Mouse (Mus musculus): ENCODE results near the gene Ablim1. TPM values are rescaled to one million over a fixed set of nuclear protein-coding genes. Genes with fewer than 3 reads are reported as not detected.

Ablim1 gene
- polyA plus RNA-seq, 1 experiment from 2014 or later = 16.4 TPM

DNA sequence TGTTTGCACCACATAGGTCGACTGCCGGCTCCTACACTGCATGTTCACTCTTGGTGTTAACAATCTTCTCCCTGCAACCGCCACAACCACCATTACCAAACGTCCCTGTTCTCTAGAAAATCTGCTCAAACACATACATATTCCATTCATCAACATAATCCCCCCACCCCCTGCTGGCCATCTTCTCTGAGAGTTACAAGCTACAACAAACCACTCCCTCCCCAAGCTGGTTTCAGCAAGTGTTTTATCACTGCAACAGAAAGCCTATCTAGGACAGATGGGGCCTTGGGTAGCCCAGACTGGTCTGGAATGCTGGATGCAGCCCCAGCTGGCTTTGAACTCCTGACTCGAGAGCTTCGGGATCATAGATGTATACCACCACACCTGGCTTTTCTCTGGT lies 42.5 kb upstream of the Ablim1 start:
- Histone ChIP-seq H3K4me3 (no peak overlapping the region), H3K27me3 (ENCODE audit: low read depth, poor library complexity, severe bottlenecking) (no peaks in the 10 kb centered on the region), H3K4me1 (peaks cover 27% of the 10 kb centered on the region), H3K27ac (no peak overlapping the region), H3K9me3 (replicated peaks) (no peaks in the 10 kb centered on the region), H3K36me3 (peaks cover 9% of the 10 kb centered on the region; the same call in 1 of the 2 replicates)
- DNase-seq (ENCODE audit: low spot score) = no peak
- 90% methylated on average over 6 of the region's 6 CpGs for WGBS

DNA sequence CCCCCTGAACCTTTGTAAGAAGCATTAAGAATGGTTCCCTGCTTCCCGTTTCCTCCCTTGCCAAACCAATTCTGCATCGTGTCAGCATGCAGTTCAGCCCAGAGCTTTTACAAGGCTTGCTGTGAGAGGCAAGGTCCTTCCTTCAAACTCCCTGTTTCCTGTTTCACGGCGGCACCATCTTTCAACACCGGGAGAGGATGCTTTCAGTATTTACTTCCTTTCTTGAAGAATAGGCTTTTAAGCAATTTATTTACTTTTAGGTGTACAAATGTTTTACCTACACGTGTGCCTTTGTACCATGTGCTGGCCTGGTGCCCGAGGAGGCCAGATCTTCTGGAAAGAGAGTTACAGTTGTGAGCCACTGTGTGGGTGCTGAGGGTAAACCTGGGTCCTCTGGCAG lies 41.6 kb upstream of the Ablim1 start:
- peak overlapping the region; percentile 68; the same call in 1 of the 2 replicates for H3K27ac ChIP-seq
- 87% methylated on average over 7 of the region's 7 CpGs for WGBS

DNA sequence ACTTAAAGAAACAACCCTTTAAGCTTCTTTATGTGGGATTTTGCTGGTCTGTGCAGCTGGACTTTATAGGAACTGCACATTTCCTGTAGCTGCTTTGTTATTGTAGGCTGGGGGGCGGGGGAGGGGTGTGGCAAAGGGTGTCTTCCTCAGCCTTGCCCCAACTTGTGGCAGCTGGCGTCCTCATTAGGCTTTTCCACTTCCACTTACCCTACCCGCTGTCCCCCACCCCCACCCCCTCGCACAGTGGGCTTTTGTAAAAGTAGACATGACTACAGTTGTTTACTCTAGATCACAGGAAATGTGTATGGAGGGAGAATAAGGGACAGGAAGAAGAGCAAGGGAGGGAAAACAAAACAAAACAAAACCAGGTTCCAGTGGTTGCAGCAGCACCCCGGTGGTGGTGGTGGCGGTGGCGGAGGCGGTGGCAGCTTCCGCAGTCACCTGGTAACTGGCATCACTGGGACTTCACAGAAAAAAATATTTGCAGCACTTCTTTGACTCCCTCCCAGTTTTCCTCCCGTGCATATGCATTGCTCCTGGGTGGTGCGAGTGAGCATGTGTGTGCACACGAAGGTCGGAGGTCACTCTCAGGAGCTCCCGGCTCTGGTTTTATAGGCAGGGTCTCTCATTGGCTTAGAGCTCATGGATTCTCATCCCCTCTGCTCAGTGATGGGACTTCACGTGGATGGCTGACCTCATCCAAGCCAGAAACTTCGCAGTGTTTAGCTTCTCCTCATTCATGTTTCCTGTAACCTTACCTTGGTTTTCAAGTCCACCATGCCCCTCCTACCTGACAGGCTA lies 40.9 kb upstream of the Ablim1 start:
- Histone ChIP-seq H3K27ac (peak overlapping the region; percentile 68), H3K4me1 (peaks cover 27% of the 10 kb centered on the region), H3K9me3 (replicated peaks) (no peaks in the 10 kb centered on the region), H3K36me3 (peaks cover 9% of the 10 kb centered on the region; the same call in 1 of the 2 replicates), H3K4me3 (no peak overlapping the region), H3K27me3 (ENCODE audit: low read depth, poor library complexity, severe bottlenecking) (no peaks in the 10 kb centered on the region)
- no peak for DNase-seq (ENCODE audit: low spot score)
- 79% methylated on average over 16 of the region's 16 CpGs for WGBS

More for the DNA sequence above, 41.6 kb upstream of the Ablim1 start:
- Histone ChIP-seq H3K36me3 (peaks cover 9% of the 10 kb centered on the region; the same call in 1 of the 2 replicates), H3K4me3 (no peak overlapping the region), H3K4me1 (peaks cover 27% of the 10 kb centered on the region), H3K27me3 (ENCODE audit: low read depth, poor library complexity, severe bottlenecking) (no peaks in the 10 kb centered on the region), H3K9me3 (replicated peaks) (no peaks in the 10 kb centered on the region)
- no peak for DNase-seq (ENCODE audit: low spot score)

DNA sequence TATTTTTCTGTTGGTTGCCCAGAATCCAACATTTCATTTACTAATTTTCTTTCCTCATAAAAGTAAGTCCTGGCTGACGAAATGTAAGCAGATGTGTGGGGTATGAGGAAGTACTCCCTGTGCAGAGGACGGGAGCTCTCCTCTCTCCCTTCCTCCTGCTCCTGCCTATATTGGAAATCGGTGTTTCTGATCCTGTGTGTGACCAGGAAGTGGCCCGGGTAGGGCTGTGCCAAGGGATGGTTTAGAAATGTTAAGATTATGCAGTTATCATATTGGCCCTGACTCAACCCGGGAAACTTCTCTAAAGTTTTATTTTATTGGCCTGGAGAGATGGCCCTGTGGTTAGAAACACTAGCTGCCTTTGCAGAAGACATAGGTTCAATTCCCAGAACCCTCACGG lies 40.0 kb upstream of the Ablim1 start:
- WGBS = 91% methylated on average over 6 of the region's 6 CpGs
- H3K27me3 ChIP-seq (ENCODE audit: low read depth, poor library complexity, severe bottlenecking) = no peaks in the 10 kb centered on the region
- no peaks in the 10 kb centered on the region for H3K9me3 ChIP-seq (replicated peaks)
- H3K27ac ChIP-seq = 0 out of 2 replicates have a peak overlapping the region, but pooled peaks have one; percentile 68
- no peak overlapping the region for H3K4me3 ChIP-seq
- DNase-seq (ENCODE audit: low spot score) = no peak
- H3K4me1 ChIP-seq = peaks cover 18% of the 10 kb centered on the region
- peaks cover 9% of the 10 kb centered on the region; the same call in 1 of the 2 replicates for H3K36me3 ChIP-seq

DNA sequence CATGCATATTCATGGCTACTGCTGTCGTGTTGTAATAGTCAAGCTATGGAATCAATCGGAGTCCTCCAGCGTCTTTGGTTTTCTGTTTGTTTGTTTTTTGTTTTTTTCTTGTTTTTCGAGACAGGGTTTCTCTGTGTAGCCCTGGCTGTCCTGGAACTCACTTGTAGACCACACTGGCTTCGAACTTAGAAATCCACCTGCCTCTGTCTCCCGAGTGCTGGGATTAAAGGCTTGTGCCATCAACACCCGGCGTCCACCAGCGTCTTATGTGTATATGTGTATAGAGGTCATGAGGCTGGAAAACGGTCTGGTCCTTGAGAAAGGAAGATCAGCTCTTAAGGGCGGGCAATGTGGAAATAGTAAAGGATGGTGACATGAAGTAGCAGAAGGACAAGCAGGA lies 39.3 kb upstream of the Ablim1 start:
- no peak overlapping the region for H3K27ac ChIP-seq
- H3K4me1 ChIP-seq = peaks cover 16% of the 10 kb centered on the region
- no peak overlapping the region for H3K4me3 ChIP-seq
- DNase-seq (ENCODE audit: low spot score) = no peak
- H3K9me3 ChIP-seq (replicated peaks) = no peaks in the 10 kb centered on the region
- no peaks in the 10 kb centered on the region for H3K27me3 ChIP-seq (ENCODE audit: low read depth, poor library complexity, severe bottlenecking)
- H3K36me3 ChIP-seq = peaks cover 8% of the 10 kb centered on the region; the same call in 1 of the 2 replicates
- 96% methylated on average over 11 of the region's 11 CpGs for WGBS

DNA sequence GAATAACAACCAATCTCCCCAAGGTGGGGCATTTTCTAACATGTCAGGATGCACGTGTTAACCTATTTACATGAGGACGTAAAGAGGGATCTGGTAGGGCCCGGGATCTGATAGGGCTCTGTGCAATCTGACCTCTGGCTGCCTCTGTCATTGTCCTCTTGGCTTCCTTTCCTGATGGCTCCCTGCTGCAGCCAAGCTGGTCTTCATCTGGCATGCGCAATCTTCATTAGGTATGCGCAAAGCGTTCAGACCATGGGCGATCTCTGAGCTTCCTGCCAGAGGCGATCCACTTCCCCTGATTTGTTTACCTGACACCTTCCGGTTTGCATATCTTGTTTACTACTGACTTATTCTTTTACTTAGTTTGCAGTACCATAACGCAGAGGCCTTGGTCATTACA lies 38.5 kb upstream of the Ablim1 start:
- H3K27ac ChIP-seq = no peak overlapping the region
- peaks cover 1% of the 10 kb centered on the region; the same call in 1 of the 2 replicates for H3K36me3 ChIP-seq
- no peak for DNase-seq (ENCODE audit: low spot score)
- H3K9me3 ChIP-seq (replicated peaks) = no peaks in the 10 kb centered on the region
- no peak overlapping the region for H3K4me3 ChIP-seq
- WGBS = 89% methylated on average over 10 of the region's 10 CpGs
- H3K27me3 ChIP-seq (ENCODE audit: low read depth, poor library complexity, severe bottlenecking) = no peaks in the 10 kb centered on the region
- peaks cover 16% of the 10 kb centered on the region for H3K4me1 ChIP-seq

DNA sequence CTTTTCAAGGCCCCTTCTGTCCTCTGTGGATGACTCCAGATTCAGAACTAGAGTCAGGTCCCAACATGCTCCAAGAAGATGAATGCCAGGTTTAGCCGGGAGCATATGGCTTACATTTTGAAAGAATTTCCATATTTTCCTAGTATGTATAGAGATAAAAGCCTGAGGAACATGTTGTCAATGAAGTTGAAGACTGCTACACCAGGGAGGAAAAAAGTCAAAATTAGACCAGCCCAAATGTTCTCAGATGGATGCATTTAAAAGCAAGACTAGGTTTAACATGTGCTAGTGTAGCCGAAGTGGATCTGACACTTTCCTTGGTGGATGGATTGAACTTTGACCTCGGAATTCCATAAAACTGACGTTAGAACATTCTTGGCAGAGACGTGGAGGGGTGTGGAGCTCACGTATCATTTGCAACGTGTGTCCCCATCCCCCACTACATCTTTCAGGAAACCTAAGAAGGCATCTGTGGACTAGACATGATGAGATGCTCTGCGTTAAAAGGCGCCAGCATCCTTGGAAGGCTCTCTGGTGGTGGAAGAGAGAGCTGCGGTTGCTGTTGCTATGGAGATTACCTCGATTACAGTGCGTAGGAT lies 37.7 kb upstream of the Ablim1 start:
- 87% methylated on average over 12 of the region's 12 CpGs for WGBS
- no peak for DNase-seq (ENCODE audit: low spot score)
- Histone ChIP-seq H3K4me3 (no peak overlapping the region), H3K36me3 (no peaks in the 10 kb centered on the region), H3K27me3 (ENCODE audit: low read depth, poor library complexity, severe bottlenecking) (no peaks in the 10 kb centered on the region), H3K9me3 (replicated peaks) (peaks cover 4% of the 10 kb centered on the region; the same call in 1 of the 2 replicates), H3K27ac (no peak overlapping the region), H3K4me1 (peaks cover 14% of the 10 kb centered on the region)

DNA sequence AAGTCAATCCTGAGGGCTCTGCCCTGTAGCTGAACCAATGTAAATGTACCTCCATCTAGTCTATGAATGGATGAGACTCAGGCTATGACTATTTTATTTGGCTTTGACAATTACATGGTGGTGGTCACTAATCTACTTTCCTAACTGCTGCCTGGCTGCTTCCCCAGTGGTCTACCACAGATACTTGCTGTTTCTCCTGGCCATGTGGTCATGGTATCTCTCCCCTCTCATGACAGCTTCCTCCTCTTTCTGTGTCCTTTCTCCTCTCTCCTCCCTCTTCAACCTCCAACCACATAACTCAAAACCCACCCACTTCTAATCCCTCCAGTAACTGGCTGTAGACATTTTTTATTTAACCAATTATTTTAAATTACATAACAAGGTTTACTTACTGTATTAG lies 34.4 kb upstream of the Ablim1 start:
- H3K9me3 ChIP-seq (replicated peaks) = peaks cover 4% of the 10 kb centered on the region; the same call in 1 of the 2 replicates
- no peak for DNase-seq (ENCODE audit: low spot score)
- no peak overlapping the region for H3K27ac ChIP-seq
- H3K4me1 ChIP-seq = no peaks in the 10 kb centered on the region
- H3K27me3 ChIP-seq (ENCODE audit: low read depth, poor library complexity, severe bottlenecking) = no peaks in the 10 kb centered on the region
- H3K36me3 ChIP-seq = no peaks in the 10 kb centered on the region
- no peak overlapping the region for H3K4me3 ChIP-seq

DNA sequence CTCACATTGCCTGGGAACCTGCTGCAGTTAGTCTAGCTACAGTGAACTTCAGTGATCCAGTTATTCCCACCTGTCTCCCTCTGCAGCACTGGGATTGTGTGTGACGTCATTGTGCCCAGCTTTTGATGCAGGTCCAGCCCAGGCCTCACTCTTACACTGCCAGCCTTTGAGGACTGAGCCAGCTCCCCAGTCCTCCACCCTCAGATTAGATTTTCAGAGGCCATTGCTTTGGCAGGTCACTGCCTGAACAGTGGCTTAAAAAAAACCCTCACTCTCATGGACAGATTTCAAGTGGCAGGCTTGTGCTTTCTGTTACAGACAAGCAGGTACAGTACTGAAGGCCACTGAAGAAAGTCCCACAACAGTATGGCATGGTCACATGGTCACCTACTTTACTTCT lies 30.0 kb upstream of the Ablim1 start:
- no peak overlapping the region for H3K4me3 ChIP-seq
- no peak overlapping the region for H3K27ac ChIP-seq
- DNase-seq (ENCODE audit: low spot score) = no peak
- no peaks in the 10 kb centered on the region for H3K4me1 ChIP-seq
- H3K27me3 ChIP-seq (ENCODE audit: low read depth, poor library complexity, severe bottlenecking) = no peaks in the 10 kb centered on the region
- no peaks in the 10 kb centered on the region for H3K36me3 ChIP-seq
- 83% methylated on average over 1 of the region's 1 CpGs for WGBS
- H3K9me3 ChIP-seq (replicated peaks) = peaks cover 4% of the 10 kb centered on the region; the same call in 1 of the 2 replicates

DNA sequence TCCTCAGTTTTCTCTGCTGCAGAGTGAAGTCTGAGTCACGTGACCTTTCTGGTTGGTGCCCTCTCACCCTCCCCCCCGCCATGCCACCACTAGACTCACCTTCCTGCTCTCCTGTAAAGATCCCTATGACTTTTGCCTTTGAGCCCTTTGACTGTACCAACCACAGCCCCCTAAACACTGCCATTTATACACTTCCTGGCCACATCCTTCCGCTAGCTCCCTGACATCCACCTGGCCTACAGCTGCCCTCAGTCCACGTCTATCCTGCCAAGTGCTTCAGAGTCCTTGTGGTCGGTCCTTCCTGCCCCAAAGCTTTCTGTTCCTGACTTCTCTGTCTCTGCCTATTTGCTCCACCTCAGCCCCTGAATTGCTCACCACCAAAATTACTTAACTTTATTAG lies 29.1 kb upstream of the Ablim1 start:
- no peak for DNase-seq (ENCODE audit: low spot score)
- WGBS = 90% methylated on average over 5 of the region's 5 CpGs
- H3K27me3 ChIP-seq (ENCODE audit: low read depth, poor library complexity, severe bottlenecking) = no peaks in the 10 kb centered on the region

DNA sequence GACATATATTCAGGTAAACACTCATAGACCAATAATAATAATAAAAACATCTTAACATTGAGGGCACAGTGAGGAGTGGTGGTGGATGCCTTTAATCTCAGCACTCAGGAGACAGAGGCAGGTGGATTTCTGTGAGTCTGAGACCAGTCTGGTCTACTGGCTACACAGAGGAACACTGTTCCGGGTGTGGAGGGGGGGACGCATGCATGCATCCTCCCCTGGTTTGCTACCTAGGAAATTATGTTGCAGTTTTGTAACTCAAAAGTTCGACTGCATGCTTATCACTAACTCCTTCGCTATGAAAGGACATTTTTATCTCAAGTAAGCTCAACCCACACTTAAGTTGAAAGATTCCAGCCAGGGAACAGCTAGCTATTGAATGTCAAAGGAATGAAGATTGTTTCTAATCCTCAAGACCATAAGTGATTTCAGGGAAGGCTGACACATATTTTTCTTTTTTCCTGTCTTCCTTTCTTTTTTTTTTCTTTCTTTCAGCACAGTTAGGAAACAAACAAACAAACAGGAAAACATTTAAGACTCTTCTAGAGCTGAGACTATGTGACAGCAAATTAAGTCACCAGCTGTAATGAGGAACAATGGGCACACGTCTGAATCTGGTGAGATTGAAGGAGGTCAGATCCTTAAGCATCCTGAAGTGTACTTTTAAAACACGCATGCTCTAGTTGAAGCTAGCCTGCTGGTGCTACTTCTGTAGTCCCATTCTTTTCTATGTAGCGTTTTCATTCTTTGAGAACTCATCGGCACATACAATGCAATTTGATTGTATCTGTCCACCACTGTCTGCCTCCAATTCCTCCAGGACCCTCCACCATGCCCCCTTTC lies 26.4 kb upstream of the Ablim1 start:
- H3K4me1 ChIP-seq = no peaks in the 10 kb centered on the region
- H3K36me3 ChIP-seq = no peaks in the 10 kb centered on the region
- no peak overlapping the region for H3K4me3 ChIP-seq
- DNase-seq (ENCODE audit: low spot score) = no peak
- WGBS = 89% methylated on average over 8 of the region's 8 CpGs
- H3K27ac ChIP-seq = no peak overlapping the region
- H3K27me3 ChIP-seq (ENCODE audit: low read depth, poor library complexity, severe bottlenecking) = no peaks in the 10 kb centered on the region
- H3K9me3 ChIP-seq (replicated peaks) = no peaks in the 10 kb centered on the region

More for the DNA sequence above, 29.1 kb upstream of the Ablim1 start:
- Histone ChIP-seq H3K36me3 (no peaks in the 10 kb centered on the region), H3K9me3 (replicated peaks) (peaks cover 4% of the 10 kb centered on the region; the same call in 1 of the 2 replicates), H3K4me1 (no peaks in the 10 kb centered on the region), H3K4me3 (no peak overlapping the region), H3K27ac (no peak overlapping the region)

DNA sequence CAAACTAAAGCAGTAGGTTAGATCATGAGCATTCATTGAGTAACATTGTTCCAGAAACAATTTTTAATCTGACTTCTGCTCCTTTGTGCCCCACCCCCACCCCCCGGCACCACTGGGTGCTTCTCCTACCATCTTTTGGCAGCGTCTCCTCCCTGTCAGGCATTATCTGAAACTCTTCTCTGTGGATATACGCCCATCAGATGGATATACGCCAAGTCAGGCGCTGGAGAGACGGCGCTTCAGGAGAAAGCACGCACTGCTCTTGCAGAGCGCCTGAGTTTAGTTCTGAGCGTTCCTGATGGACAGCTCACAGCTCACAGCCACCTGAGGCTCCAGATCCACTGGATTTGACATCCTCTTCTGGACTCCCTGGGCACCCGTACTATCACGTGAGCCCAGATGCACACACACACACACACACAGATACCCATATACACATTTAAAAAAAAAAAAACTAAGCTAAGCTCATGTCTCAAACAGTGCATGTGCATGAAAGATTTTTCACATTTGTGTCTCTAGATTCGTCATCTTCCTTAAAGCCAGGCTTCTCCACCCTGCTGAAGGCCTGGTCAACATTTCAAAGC lies 24.7 kb upstream of the Ablim1 start:
- no peak overlapping the region for H3K4me3 ChIP-seq
- H3K27me3 ChIP-seq (ENCODE audit: low read depth, poor library complexity, severe bottlenecking) = no peaks in the 10 kb centered on the region
- H3K27ac ChIP-seq = no peak overlapping the region
- H3K36me3 ChIP-seq = no peaks in the 10 kb centered on the region
- no peak for DNase-seq (ENCODE audit: low spot score)
- no peaks in the 10 kb centered on the region for H3K9me3 ChIP-seq (replicated peaks)
- 90% methylated on average over 13 of the region's 13 CpGs for WGBS
- H3K4me1 ChIP-seq = peaks cover 9% of the 10 kb centered on the region; the same call in 1 of the 2 replicates

Data from limb, embryonic 10.5 days (tissue).